Mouse (Mus musculus): Measurements from ENCODE around the gene 1110051M20Rik.
"Not testable (repeated sequence)": the region's sequence is repeated elsewhere in the genome, so short reads cannot be mapped to it uniquely, and the experiment has no call there.

Gene 1110051M20Rik

DNA sequence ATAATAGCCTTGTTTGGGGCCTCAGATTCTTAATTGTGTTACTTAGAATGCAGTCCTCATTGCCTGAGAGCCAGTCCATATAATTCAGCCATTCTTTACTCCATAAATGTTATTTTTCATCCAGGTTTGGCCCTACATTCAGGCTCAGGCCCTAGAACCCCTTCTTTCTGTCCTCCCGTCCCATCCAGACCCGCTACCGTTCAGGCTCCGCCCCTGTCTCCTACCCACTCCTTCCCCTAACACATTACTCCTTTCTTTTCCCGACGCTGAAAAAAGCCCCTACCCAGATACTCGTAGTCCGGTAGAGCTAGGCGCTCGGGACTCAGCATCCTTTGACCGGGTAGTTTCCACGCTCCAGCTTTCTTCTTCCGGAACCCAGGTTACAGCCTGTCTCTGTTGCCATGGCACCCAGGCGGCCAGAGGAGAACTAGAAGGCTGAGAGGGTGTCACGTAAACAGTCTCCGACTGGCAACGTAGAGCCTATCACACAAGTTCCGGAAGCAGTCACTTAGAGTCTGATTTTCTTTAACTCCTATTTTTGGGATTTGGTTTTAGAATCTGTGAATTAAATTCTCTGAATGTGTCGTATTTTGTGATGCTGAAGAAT lies at the start of gene 1110051M20Rik:
1110051M20Rik (minus strand) TSS at position 419 of the 607 bp plus-strand sequence.
- peak; percentile 59 for DNase-seq (ENCODE audit: low read depth, low spot score)

DNA sequence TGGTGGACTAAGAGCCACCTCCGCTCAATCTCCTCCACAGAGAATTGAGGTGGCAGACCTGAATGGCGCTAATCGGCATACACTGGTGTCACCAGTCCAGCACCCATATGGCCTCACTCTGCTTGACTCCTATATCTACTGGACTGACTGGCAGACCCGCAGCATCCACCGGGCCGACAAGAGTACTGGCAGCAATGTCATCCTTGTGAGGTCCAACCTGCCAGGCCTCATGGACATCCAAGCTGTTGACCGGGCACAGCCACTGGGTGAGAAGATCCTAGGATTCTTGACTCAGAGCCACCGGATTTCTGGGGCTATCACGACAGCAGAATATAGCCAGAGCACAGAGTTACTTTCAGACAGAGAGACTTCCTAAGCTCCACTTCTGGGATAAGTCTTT lies 49.5 kb upstream of the 1110051M20Rik start:
- no peak for DNase-seq (ENCODE audit: low read depth, low spot score)

DNA sequence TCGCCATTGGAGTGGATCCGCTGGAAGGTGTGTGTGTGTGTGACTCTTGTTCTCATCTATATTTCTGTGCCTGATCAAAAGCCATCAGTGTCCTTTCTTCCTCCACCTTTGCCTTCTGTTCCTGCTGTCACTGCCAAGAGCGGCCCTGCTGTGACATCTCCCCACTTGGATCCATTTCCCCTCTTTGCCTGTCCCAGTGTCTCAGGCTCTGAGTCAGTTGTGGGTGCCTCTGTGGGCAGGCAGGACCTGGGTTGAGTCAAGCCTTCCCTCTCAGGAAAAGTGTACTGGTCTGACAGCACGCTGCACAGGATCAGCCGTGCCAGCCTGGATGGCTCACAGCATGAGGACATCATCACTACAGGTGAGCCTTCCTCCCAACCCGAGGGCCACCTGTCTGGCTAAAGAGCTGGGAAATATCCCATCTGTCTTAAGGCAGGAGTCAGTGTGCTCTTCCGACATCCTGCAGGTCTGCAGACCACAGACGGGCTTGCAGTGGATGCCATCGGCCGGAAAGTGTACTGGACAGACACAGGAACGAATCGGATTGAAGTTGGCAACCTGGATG lies 47.6 kb upstream of the 1110051M20Rik start:
- no peak for DNase-seq (ENCODE audit: low read depth, low spot score)

DNA sequence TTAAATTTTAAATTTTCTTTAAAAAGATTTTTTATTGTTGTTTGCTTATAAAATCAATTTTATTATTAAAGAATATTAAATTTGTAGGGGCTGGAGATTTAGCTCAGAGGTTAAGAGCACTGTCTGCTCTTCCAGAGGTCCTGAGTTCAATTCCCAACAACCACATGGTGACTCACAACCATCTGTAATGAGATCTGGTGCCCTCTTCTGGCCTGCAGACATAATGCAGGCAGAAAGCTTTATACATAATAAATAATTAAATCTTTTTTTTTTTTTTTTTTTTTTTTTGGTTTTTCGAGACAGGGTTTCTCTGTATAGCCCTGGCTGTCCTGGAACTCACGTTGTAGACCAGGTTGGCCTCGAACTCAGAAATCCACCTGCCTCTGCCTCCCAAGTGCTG lies 42.8 kb upstream of the 1110051M20Rik start:
- not testable (repeated sequence) for DNase-seq (ENCODE audit: low read depth, low spot score)

DNA sequence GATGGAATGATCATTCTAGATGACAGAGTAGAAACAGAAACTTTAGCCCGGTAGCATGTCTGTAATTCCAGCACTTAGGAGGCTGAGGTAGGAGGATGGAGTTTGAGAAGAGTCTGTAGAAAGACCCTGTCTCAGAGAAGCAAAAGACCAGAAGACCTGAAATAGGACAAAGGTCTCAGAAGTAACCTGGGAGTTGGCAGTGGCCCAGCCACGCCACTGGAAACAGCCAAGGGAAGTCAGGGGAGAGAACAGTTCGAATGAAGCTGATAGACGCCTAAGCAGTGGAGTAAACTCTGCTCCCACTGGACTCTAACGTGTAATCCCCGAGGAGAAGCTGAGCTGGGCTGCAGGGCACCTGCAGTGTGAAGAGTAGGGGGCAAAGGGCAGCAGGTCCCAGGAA lies 40.8 kb upstream of the 1110051M20Rik start:
- DNase-seq (ENCODE audit: low read depth, low spot score) = no peak

DNA sequence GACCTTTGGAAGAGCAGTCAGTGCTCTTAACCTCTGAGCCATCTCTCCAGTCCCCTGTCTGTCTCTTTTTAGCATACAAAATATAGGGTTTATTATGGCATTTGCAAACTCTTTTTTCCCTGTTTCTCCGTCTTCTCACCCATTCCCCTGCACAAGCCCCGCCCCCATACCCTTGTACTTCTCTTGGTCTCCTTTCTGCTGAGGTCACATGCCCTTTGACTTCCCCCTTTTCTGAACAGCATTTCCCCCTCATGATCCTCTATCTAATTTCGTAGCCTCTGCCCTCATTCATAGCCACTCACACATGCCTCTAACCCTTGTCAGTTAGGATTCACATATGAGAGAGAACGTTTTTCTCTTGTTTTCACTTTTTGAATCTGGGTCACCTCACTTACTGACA lies 40.2 kb upstream of the 1110051M20Rik start:
- DNase-seq (ENCODE audit: low read depth, low spot score) = no peak

DNA sequence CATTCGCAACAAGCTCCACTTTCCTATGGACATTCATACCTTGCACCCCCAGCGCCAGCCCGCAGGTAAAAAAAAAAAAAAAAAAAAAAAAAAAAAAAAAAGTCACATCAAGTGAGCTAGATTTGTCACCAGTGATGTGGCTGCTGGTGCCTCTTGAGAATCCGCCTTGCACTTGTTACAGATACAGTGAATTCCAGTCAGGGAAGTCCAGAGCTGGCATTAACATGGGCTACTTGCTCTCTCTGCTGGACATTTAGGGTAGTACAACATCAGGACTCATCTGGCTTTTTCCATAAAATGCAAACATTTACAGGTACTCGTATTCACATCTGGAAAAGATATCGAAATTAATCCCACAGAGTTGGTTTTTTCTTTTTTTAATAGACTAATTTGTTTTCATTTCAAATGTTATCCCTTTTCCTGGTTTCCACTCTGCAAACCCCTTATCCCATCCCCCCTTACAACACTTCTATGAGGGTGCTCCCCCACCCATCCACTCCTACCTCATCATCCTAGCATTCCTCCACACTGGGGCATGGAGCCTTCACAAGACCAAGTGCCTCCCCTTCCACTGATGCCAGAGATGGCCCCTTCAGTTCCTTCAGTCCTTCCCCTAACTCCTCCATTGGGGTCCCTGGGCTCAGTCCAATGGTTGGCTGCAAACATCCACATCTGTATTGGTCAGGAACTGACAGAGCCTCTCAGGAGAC lies 36.5 kb upstream of the 1110051M20Rik start:
- no peak for DNase-seq (ENCODE audit: low read depth, low spot score)

DNA sequence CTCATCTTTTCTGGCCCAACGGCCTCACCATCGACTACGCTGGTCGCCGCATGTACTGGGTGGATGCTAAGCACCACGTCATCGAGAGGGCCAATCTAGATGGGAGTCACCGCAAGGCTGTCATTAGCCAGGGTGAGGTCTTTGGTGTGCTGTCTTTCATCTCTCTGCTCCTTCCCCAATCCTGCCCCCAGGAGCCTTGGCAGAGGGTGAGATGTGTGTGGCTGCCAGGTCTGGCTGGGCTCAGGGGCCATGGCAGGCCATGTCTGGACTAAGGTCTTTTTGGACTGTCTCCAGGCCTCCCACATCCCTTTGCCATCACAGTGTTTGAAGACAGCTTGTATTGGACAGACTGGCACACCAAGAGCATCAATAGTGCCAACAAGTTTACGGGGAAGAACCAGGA lies 35.9 kb upstream of the 1110051M20Rik start:
- DNase-seq (ENCODE audit: low read depth, low spot score) = no peak

DNA sequence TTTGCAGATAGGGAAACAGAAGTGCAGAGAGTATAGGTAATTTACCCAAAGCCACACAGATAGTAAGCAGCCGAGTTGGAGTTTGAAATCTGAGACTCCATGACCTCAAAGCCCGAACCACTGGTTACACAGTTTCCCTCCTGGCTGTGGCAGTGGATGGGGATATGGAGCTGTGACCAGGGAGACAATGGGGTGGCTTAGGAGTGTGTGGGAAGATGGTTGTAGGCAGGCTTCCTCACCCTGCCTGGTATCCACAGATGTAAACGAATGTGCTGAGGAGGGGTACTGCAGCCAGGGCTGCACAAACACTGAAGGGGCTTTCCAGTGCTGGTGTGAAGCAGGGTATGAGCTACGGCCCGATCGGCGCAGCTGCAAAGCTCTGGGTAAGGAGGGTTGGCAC lies 32.3 kb upstream of the 1110051M20Rik start:
- no peak for DNase-seq (ENCODE audit: low read depth, low spot score)

DNA sequence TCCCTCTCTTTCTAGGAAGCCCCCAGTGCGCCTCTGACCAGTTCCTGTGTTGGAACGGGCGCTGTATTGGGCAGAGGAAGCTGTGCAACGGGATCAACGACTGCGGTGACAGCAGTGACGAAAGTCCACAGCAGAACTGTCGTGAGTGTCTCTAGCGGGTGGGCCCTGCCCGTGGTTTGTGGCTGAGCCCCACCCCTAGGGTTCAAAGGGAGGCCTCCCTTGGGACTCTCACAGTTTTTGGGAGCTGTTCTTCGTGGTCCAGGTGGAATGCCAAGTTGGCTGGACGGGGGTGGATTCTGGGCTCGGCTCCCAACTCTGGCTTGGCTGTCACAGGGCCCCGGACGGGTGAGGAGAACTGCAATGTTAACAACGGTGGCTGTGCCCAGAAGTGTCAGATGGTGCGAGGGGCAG lies 31.8 kb upstream of the 1110051M20Rik start:
- no peak for DNase-seq (ENCODE audit: low read depth, low spot score)

DNA sequence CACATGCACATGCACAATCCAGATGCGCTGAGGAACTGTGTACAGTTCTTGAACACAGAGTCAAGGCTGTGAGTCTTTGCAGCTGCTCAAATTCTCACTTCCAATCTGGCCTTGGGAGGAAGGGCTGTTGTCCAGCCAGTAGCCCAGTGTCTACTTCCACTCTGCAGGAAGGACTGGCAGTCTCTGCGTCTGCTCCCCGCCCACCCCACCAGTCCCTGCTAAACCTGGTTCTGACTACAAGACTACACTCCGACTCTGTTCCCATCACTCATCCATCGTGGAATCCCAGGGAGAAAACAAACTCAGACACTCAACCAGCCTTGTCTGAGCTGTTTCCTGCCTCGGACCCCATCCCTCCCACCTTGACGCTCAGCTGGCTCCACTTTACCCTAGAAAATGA lies 31.3 kb upstream of the 1110051M20Rik start:
- DNase-seq (ENCODE audit: low read depth, low spot score) = no peak

DNA sequence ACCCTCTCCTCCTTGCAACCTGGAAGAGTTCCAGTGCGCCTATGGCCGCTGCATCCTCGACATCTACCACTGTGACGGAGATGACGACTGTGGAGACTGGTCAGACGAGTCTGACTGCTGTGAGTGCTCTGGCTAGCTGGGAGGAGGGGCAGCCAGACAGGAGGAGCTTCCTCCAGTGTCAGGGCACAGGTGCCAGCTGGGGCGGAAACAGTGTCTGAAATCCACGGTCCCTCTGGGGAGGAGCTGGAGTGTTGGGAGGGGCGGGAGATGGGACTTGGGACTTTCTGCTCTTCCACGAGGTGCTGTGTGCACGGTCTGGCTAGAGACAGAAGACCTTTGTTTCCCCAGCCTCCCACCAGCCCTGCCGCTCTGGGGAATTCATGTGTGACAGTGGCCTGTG lies 29.9 kb upstream of the 1110051M20Rik start:
- no peak for DNase-seq (ENCODE audit: low read depth, low spot score)

DNA sequence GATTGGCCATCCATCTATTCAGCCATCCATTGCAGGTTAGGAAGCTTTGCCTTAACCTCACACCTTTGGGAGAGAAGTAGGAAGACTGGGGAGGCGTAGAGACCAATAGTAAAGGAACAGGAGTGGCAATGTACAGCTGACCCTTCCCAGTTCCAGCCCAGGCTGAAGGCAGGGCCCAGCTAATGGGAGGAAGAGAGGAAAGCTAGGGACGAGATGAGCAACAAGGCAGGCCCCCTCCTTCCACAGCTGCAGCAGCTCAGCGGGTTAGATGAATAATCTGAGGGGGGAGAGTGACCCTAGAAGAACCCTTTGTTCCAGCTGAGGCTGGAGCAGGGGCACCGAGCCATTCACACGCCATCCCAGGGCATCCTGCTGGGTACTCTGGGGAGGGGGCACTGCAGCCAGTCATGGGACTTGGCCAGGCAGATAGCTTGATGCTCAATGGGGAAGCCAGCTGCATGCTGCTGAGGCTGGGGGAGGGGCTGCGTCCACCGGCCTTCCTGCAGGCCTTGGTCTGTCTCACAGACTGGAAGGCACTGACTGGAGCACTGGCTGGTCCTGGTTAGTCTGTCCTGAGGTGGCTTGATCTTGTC lies 25.6 kb upstream of the 1110051M20Rik start:
- no peak for DNase-seq (ENCODE audit: low read depth, low spot score)

DNA sequence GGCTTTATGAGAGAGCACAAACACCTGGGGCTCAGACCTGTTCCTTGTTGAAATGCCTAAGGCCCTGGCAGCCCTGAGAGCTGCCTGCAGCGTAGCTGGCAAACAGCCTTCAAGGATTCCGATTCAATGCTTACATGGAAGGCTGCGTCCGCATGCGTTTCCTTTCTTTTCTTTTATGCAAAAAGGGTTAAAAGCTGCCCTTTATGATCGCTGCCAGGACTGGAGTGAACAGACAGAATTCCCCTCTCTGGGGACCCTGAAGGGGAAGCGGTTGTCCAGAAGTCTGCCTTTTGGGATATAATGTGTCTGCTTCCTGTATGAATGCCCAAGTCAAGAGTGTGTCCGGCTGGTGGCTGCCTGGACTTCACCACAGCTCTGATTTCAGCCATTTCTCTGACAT lies 23.1 kb upstream of the 1110051M20Rik start:
- no peak for DNase-seq (ENCODE audit: low read depth, low spot score)

DNA sequence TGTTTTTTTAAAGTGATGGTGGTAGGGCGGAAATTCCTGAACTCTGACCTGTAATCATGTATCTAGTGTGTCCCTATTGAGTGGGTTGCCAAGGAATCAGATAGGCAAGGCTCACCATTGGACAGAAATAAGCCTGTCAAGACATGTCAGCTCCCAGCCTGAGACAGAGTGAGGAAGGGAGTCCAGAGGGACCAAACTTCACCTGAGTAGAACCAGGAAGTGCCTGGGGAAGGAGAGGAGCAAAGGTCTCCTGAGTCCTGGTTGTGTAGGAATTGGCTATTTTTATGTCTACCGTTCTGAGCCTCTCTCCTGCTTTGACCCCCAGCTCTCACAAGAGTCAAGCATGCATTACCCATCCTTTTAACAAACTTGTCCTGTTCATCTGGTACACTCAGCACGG lies 21.4 kb upstream of the 1110051M20Rik start:
- no peak for DNase-seq (ENCODE audit: low read depth, low spot score)

DNA sequence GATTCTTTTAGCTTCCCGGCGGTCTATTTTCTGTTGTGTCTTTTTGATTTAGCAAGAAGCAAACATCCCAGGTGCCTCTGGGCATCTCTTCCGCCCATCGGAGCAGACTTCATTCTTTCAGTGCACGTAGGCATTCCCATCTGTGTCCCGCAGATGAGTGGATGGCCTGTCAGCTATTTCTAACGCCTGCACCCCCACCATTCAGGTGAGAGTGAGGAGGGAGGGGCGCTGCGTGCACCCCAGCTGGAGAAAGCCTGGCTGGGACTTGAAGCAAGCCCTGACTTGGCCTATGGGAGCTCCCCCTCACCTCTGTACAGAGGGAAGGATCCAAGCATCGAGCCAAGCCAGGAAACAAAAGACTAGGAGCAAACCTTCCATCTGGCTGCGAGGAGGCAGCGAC lies 18.2 kb upstream of the 1110051M20Rik start:
- no peak for DNase-seq (ENCODE audit: low read depth, low spot score)

DNA sequence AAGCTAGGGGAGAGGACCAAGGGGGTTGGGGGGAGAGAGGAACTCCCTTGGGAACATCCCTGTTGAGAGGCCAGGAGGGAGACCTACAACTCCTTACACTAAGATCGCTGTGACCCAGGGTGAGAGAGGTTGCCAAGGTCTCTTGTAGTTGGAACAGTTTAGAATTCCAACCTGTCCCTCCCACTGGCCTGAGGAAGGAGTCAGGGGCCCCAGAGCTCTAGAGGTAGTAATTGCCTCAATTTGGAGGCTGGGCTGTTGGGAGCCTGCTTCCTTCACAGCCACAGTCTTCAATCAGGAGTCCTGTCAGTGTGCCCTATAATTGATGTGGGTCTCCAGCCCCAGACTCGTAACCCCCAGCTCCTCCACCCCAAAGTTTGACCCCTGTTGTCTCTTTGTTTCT lies 17.7 kb upstream of the 1110051M20Rik start:
- no peak for DNase-seq (ENCODE audit: low read depth, low spot score)

DNA sequence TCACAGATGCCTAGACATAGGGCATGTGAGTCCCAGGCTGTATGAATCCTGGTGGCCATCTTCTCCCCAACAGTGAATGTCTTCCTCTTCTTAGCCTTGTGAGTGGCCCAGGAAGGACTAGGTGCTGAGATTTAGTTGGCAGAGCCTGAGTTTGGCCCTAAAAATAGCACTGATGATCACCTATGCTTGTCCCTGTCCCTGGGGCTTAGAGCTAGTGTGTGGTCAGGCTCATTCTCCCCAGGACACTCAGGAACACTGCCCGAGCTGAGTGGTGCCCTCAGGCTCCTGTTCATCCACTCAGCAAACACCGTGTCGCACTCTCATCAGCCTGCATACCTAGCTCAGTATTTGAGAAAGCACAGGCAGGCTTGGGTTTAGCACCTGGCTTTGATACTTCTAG lies 16.8 kb upstream of the 1110051M20Rik start:
- no peak for DNase-seq (ENCODE audit: low read depth, low spot score)

DNA sequence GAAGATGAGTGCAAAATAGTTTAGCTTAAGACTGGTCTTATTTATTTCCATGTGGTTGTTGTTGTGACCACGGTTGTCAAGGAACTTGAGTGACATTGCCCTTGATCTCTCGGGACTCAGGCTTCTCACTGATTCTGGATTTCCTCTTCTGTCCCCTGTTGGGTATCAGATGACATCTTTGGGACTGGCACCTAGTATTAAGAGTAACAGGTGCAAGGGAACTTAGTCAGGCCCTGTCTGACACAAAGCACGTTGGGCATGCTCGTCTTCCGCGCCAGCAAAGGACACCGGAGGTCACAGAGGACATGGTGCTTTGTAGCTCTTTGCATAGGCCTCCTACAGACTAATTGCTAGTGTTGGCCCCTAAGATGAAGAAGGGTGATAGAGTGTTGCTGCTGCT lies 16.3 kb upstream of the 1110051M20Rik start:
- no peak for DNase-seq (ENCODE audit: low read depth, low spot score)

DNA sequence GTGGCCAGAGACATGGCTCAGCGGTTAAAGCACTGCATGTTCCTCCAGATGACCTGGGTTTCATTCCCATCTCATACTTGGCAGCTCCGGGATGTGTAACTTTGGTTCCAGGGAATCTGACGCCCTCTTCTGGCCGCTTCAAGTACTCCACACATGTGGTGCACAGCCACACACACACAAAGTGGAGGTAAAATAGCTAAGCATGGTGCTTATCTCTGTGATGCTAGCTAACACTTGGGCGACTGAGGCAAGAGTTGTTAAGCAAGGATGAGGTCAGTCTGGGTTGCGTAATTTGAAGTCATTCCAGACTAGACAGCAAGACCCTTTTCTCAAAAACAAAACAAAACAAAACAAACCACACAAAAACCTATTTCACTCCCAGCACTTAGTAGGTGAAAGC lies 15.6 kb upstream of the 1110051M20Rik start:
- DNase-seq (ENCODE audit: low read depth, low spot score) = no peak

DNA sequence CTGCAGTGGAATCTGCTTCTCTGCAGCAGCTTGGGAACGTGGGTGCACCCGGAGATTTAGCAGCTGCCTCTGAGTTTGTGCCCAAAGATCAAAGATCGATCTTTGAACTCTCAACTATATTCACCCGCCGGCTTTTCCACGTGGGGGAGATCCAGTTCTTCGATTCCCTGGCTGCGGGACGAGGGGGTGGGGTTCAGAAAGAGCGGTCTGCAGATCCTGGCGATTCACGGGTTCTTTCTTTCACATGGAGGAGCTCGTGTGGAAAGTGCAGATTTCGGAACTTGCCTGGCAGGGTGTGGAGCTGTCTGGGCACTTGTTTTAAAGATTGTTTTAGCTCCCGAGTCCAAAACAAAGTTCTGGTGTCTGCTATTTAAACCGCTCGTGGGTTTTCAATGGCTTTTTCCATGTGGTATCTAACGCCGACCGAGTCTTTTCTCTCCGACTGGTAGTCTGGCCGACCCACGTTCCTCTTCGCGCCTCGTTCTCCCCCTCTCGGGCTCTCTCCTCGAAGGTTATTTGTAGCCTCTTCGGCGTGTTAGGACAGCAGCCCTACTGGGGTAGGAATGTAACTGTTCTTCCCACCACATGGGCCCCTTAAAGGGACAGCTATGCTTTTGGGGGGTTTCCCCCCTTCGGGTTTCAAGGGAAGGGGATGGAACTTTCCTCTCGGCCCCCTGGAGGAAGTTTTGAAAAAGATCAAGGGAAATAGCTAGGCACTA lies 14.3 kb upstream of the 1110051M20Rik start:
- DNase-seq (ENCODE audit: low read depth, low spot score) = no peak

DNA sequence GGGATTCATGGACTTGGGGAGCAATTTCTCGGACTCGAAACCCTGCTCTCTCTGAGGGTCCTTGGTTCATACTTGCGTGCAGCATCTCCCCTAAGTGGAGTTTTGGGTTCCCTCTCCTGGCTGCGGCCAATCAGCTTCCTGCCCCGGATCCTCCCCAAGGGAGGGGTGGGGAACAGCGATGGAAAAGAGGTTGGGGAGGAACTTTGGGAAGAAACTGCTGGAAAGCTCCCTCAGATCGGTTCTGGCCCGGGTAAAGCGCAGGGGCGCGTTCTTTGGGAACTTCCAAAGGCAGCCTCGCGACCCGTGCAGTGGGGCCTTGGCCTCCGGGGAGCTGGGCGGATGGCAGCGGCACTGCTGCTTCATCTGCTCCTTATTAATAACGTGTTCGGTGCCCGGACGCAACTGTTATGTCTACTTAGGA lies 13.8 kb upstream of the 1110051M20Rik start:
- DNase-seq (ENCODE audit: low read depth, low spot score) = no peak

Data from c-Kit-negative CD71-positive TER-119-positive erythroid progenitor cells, embryonic 14.5 days (primary cell).